Mouse (Mus musculus): Measurements from ENCODE around the gene Slc35d3.

Slc35d3 gene

GRCm38 (mm10) chr10:19850998-19851691 lies at the start of gene Slc35d3:
Gene Slc35d3 (minus strand): TSS chr10:19851459.
- in situ Hi-C loops (cut with MboI, MseI) = no loop called here

GRCm38 (mm10) chr10:19900191-19900590 lies 48.9 kb upstream of the Slc35d3 start:
- in situ Hi-C loops (cut with MboI, MseI) = no loop called here

GRCm38 (mm10) chr10:19893976-19894375 lies 42.7 kb upstream of the Slc35d3 start:
- in situ Hi-C loops (cut with MboI, MseI) = no loop called here

- in situ Hi-C loops (cut with MboI, MseI) = no loop called here
Observed at GRCm38 (mm10) chr10:19893146-19893545, 41.9 kb upstream of the Slc35d3 start.

DNA sequence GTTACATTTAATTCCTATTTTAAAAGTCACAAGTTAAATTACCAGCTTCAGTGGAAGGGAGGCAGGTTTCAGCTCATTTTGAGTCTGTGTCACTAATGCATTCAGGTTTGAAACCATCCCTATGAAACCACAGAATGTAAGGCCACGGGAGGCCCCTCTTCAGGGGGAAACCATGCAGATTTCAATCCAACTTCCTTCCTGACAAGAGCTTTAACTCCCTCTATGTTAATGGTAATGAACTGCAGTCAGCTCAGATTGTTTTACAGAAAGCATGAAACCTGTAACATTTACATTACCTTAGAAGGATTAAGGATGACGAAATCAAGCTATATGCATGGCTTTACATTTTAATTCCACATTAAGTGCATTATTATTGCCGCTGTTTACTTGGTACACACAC lies 40.4 kb upstream of the Slc35d3 start:
- in situ Hi-C loops (cut with MboI, MseI) = no loop called here

- in situ Hi-C loops (cut with MboI, MseI) = no loop called here
Observed at GRCm38 (mm10) chr10:19889908-19890307, 38.6 kb upstream of the Slc35d3 start.

- in situ Hi-C loops (cut with MboI, MseI) = no loop called here
Observed at GRCm38 (mm10) chr10:19886249-19886648, 35.0 kb upstream of the Slc35d3 start.

- in situ Hi-C loops (cut with MboI, MseI) = no loop called here
Observed at GRCm38 (mm10) chr10:19884409-19884808, 33.1 kb upstream of the Slc35d3 start.

- in situ Hi-C loops (cut with MboI, MseI) = no loop called here
Observed at GRCm38 (mm10) chr10:19880437-19880836, 29.2 kb upstream of the Slc35d3 start.

GRCm38 (mm10) chr10:19879161-19879560 lies 27.9 kb upstream of the Slc35d3 start:
- in situ Hi-C loops (cut with MboI, MseI) = no loop called here

DNA sequence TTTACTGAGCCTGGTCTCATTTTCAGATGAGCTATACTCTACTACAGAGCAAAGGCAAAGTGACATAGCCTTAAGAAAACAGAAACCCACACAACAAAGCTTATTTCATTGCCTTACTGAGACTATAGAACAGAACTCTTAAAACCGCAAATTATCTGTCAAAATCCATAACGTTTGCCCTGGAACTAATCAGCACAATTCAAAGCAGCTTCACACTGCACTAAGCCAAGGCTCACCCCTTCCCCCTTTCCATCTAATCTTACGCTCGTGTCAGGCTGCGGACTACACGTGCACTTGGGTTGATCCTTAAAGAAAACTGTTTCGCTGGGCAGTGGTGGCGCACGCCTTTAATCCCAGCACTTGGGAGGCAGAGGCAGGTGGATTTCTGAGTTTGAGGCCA lies 26.4 kb upstream of the Slc35d3 start:
- in situ Hi-C loops (cut with MboI, MseI) = no loop called here

DNA sequence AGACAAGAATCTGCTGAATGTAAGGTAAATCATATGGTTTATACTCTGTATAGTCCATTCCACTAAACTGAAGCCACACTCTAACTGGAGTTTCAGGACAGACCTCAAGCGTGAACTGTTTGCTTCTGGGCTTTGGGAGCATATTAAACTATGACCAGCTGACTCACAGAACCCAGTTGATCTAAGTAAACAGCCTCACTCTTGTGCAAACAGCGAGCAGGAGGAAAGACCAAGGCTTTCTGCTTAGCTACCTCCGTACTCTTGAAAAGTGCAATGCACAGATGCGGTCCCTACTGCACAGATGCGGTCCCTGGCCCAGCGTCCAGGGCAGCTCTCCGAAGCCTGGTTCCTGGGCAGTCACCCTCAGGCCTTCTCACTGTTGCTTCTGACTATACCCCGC lies 26.0 kb upstream of the Slc35d3 start:
- in situ Hi-C loops (cut with MboI, MseI) = no loop called here

GRCm38 (mm10) chr10:19876669-19877068 lies 25.4 kb upstream of the Slc35d3 start:
- in situ Hi-C loops (cut with MboI, MseI) = no loop called here

GRCm38 (mm10) chr10:19875346-19875745 lies 24.1 kb upstream of the Slc35d3 start:
- in situ Hi-C loops (cut with MboI, MseI) = no loop called here

GRCm38 (mm10) chr10:19855597-19856306 lies 4.5 kb upstream of the Slc35d3 start:
- in situ Hi-C loops (cut with MboI, MseI) = no loop called here

DNA sequence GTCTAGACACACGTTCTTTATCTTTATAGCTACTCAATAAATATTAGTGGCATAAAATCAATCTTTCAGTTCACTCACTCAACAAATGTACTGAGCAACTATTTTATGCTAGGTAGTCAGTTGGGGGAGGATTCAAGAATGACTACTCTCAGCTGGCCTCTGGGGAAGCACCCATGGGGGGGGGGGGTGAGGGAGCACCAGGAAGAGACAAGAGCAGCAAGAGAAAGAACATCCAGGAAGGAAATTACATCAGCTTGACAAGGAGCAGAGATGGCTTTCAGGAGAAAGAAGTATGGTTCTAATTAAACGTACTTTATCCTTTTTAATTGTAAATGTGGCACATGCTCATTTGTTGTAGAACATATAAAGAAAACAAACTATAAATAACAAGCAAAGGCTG lies 2.4 kb upstream of the Slc35d3 start:
- in situ Hi-C loops (cut with MboI, MseI) = no loop called here

DNA sequence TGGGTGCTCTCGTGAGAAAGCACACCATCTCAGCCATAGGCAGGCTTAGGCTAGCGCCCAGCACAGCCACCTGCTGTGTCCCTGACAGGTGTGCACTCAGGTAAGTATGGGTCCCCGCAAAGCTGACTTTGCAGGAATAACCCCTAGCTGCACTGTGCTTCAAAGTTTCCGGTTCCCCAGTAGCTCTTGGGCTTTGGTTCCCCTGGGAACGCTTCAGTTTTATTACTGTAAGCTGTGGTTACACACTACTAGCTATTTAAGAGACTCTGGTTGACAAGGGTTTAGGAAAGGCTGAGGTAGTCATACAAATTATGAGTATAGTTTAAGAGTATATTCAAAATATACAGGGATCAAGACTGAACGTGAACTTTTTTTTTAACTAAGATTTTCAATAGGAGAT lies 1.5 kb upstream of the Slc35d3 start:
- in situ Hi-C loops (cut with MboI, MseI) = no loop called here

DNA sequence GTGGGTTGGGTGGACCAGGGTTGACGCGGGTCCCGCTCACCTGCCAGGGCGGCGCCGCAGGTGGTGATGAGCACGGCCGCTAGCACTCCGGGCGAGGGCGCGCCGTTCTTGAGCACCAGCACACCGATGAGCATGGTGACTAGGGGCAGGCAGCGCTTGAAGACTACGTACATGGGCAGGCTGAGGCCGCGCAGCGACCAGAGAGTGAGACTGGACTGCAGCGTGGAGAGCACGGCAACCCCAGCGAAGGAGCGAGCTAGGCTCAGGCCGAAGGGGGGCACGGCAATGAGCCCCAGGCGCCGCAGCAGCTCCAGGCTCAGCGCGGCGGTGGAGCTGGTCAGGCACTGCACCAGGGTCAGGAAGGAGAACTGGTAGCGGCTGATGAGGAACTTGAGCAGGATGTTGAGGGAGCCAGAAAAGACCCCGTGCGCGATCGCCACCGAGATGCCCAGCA lies 688 bp downstream of the Slc35d3 start:
- in situ Hi-C loops (cut with MboI, MseI) = no loop called here

- in situ Hi-C loops (cut with MboI, MseI) = no loop called here
Observed at GRCm38 (mm10) chr10:19849771-19850365, 1.4 kb downstream of the Slc35d3 start.

DNA sequence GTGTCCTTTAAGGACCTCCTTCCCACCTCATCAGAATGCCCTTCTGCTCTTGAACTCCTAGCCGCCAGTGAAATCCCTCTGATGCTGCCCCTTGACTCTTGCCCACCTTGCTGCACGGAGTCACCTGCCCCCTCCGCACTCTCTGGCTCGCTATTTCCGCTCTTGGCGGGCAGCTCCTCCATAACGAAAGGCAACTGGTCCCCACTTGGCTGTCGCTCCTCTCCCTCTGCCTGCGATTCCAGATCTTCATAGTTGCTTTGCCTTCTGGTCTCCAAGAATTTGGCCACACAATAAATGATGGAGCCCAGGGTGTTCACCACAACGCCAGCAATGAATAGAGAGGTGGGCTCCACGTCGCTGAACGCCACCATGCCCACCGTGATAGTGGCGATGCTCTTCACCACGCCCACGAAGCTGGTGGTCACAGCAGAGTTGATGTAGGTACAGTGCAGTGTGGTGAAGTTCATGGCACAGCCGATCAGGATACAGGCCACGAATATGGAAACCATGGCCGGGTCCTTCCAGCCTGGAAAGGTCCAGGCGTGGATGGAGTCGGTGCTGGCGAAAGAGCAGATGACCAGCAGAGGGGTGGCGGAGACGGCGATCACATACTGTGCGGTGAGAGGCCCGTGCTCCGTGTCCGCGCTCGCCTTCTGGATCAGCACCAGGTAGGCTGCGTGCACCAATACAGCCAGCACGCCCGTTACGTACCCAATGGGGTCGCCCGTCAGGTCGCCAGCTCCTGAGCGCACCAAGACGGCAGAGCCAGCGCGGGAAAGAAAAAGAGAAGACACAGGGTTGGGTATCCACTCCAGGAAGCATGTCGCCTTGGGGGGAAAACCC lies 2.1 kb downstream of the Slc35d3 start:
- in situ Hi-C loops (cut with MboI, MseI) = no loop called here

DNA sequence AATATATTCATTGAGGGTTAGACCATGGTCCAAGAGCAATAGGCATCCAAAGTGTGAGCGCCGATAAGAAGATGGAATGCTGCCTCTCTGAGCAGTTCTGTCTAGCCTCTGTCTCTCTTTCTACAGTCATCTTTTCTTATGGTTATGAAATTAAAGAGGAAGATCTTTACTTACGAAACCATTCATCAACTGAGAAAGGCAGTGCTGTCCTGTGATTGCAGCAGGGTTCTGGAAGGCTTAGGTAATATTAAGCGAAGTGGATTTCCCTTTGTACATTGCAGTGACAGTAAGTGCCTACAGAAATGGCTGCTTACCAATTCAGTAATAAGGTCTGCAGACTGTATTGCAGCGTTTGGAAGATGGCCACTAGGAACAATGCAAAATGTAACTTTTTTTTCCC lies 11.4 kb downstream of the Slc35d3 start:
- in situ Hi-C loops (cut with MboI, MseI) = no loop called here
